Mouse (Mus musculus) embryo, embryonic 10 days (tissue): Measurements from ENCODE around the gene Olfr329-ps.
"Not testable (repeated sequence)": the region's sequence is repeated elsewhere in the genome, so short reads cannot be mapped to it uniquely, and the experiment has no call there.

Experiments
- DNase-seq: peaks from one replicate; pipeline ENCODE4 v3.0.0-alpha.2; 2015; ENCODE audit warnings: low spot score

Olfr329-ps gene

GRCm38 (mm10) chr11:58546322-58546721, at the start of gene Olfr329-ps:
TSS of gene Olfr329-ps (minus strand) at chr11:58546422.
- DNase-seq, result no peak

- no peak for DNase-seq
Measured at GRCm38 (mm10) chr11:58594814-58595213, 48.6 kb upstream of the Olfr329-ps start, which contains the start of gene Olfr324. TSS of gene Olfr324 (plus strand) at chr11:58595114.

GRCm38 (mm10) chr11:58588620-58589250, 42.5 kb upstream of the Olfr329-ps start:
- no peak for DNase-seq

- peak; percentile 53 for DNase-seq
Measured at GRCm38 (mm10) chr11:58587898-58588348, 41.7 kb upstream of the Olfr329-ps start.

GRCm38 (mm10) chr11:58578636-58579035, 32.4 kb upstream of the Olfr329-ps start:
- DNase-seq, result no peak

GRCm38 (mm10) chr11:58577430-58577829, 31.2 kb upstream of the Olfr329-ps start, which contains the start of gene Olfr325:
TSS of gene Olfr325 (plus strand) at chr11:58577730.
- DNase-seq, result no peak

GRCm38 (mm10) chr11:58570405-58570804, 24.2 kb upstream of the Olfr329-ps start, which contains the start of gene Olfr224:
TSS of gene Olfr224 (minus strand) at chr11:58570553.
- no peak for DNase-seq

- no peak for DNase-seq
Measured at GRCm38 (mm10) chr11:58555536-58555935, 9.3 kb upstream of the Olfr329-ps start, which contains the start of gene Olfr328. TSS of gene Olfr328 (minus strand) at chr11:58555636.

- not testable (repeated sequence) for DNase-seq
Measured at GRCm38 (mm10) chr11:58534736-58535135, 11.5 kb downstream of the Olfr329-ps start, which contains the start of gene Olfr330. TSS of gene Olfr330 (minus strand) at chr11:58534836.

- DNase-seq, result not testable (repeated sequence)
Measured at GRCm38 (mm10) chr11:58519756-58520155, 26.5 kb downstream of the Olfr329-ps start.

GRCm38 (mm10) chr11:58518916-58519315, 27.3 kb downstream of the Olfr329-ps start:
- not testable (repeated sequence) for DNase-seq

GRCm38 (mm10) chr11:58509058-58509457, 37.2 kb downstream of the Olfr329-ps start:
- not testable (repeated sequence) for DNase-seq

GRCm38 (mm10) chr11:58502472-58502871, 43.8 kb downstream of the Olfr329-ps start, which contains the start of gene Olfr331:
TSS of gene Olfr331 (minus strand) at chr11:58502572.
- DNase-seq, result not testable (repeated sequence)

GRCm38 (mm10) chr11:58499290-58499689, 46.9 kb downstream of the Olfr329-ps start:
- DNase-seq, result no peak

GRCm38 (mm10) chr11:58498761-58499160, 47.5 kb downstream of the Olfr329-ps start:
- DNase-seq, result no peak

- DNase-seq, result no peak
Measured at GRCm38 (mm10) chr11:58492455-58492854, 53.8 kb downstream of the Olfr329-ps start, which contains the start of gene Olfr332. TSS of gene Olfr332 (minus strand) at chr11:58492555.
